Mouse (Mus musculus) bone marrow, adult 2 months (tissue): Measurements from ENCODE around the gene Sobp. TPM values are rescaled to one million over a fixed set of nuclear protein-coding genes. Genes with fewer than 3 reads are reported as not detected.

Source experiments
- H3K27ac ChIP-seq: fragments of 200-500 bp; 2 replicates; pipeline ENCODE4 v1.5.1; 2012; ENCODE audit warnings: low read depth, mild to moderate bottlenecking, control low read depth, inconsistent platforms, low read length; ENCODE audit not compliant: control insufficient read depth, poor library complexity, insufficient read depth
- H3K4me1 ChIP-seq: fragments of 200-500 bp; 2 replicates; pipeline ENCODE4 v1.6.1; 2011; ENCODE audit warnings: low read length; ENCODE audit not compliant: control insufficient read depth, insufficient read depth
- H3K4me3 ChIP-seq: fragments of 200-500 bp; replicated peaks from 2 replicates; pipeline ENCODE3; 2011; ENCODE audit warnings: mild to moderate bottlenecking, low read depth, low read length, control low read depth; ENCODE audit not compliant: control insufficient read depth
- CTCF ChIP-seq: fragments of 200-500 bp; IDR thresholded peaks from 2 replicates; pipeline ENCODE4 v1.5.1; 2011; ENCODE audit warnings: low read length, control low read depth; ENCODE audit not compliant: control insufficient read depth, insufficient read depth
- POLR2A ChIP-seq: fragments of 200-500 bp; IDR thresholded peaks from 2 replicates; pipeline ENCODE4 v1.6.1; 2011; ENCODE audit warnings: low read depth, mild to moderate bottlenecking, control low read depth, low read length, borderline replicate concordance; ENCODE audit not compliant: control insufficient read depth
- WGBS: fragments of 180-500 bp; shearing (Covaris S2); methylation state at CpG from one replicate; pipeline ENCODE4 v1.1.7; 2018; 5-methylcytosine and 5-hydroxymethylcytosine counted together
- polyA plus RNA-seq: library from polyadenylated mRNA; stranded (reverse); fragments of >200 nt; gene quantifications from 2 replicates; pipeline ENCODE4 v1.2.4, GENCODE M21; 2011; ENCODE audit warnings: low replicate concordance; ENCODE audit not compliant: missing spikeins, insufficient read depth, insufficient read length

Gene Sobp
- polyA plus RNA-seq, 1 experiment: not detected

DNA sequence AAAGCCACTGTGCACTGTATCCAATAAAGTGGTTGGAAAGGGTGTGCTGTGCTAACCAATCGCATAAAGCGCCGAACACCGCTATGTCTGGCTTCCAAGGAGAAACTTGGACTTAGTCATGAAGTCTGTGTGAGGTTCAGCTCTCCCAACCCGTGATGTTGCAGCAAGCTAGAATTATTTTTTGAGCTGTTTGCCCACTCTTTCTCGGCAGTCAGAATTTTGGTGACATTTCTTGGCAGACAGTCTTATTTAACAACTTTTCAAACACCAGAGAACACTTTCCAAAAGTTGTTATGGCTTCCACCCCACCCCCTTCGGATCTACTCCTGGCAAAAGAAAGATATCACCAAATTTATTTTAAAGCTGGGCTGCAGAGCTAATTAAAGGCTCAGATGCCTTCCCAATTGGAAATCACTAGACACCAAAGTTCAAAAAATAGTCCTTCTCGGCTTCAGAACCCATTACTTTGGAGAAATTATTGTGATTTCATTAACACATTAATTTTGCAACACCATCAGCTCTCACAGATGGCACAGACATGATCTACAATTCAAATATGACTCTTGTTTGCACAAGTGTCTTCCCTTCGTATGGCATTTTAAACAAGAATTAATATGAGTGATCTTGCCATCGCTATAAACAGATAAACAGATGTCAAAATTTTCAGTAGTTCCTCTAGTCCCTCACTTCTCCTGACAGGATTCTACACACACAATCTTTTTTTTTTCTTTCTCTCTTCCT, 150.7 kb downstream of the Sobp start:
- Histone ChIP-seq H3K27ac (no peak overlapping the region), H3K4me1 (no peaks in the 10 kb centered on the region), H3K4me3 (no peak overlapping the region)
- WGBS: 79% methylated on average over 10 of the region's 10 CpGs
- TF ChIP-seq POLR2A (no peak), CTCF (no peak)

DNA sequence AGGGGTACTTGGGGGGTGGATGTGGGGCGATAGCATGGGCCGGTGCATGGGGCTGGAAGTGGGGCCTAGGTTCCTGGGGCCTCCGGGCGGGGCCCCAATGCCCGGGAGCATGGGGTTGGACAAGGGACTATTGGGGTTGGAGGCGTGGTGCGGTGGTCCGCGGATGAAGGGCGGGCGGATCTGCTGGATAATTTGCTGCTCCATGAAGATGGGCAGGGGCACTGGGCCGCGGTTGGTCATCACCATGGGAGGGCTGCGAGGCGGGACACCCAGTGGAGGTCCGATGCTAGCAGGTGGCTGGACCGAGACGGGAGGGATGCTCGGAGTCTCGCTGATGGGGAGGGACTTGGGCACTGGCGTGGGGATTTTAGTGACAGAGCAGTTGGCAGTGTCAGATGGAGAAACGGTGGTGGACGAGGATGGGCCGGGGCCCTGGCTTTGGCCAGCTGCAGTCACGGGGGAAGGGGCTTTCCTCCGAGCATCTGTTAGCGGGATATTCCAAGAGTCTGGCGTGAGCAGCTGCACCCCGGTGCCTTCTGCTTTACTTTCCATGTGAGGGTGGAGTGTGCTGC, 152.1 kb downstream of the Sobp start:
- 18% methylated on average over 29 of the region's 29 CpGs for WGBS
- TF ChIP-seq CTCF (no peak), POLR2A (no peak)
- Histone ChIP-seq H3K27ac (no peak overlapping the region), H3K4me1 (no peaks in the 10 kb centered on the region), H3K4me3 (no peak overlapping the region)

DNA sequence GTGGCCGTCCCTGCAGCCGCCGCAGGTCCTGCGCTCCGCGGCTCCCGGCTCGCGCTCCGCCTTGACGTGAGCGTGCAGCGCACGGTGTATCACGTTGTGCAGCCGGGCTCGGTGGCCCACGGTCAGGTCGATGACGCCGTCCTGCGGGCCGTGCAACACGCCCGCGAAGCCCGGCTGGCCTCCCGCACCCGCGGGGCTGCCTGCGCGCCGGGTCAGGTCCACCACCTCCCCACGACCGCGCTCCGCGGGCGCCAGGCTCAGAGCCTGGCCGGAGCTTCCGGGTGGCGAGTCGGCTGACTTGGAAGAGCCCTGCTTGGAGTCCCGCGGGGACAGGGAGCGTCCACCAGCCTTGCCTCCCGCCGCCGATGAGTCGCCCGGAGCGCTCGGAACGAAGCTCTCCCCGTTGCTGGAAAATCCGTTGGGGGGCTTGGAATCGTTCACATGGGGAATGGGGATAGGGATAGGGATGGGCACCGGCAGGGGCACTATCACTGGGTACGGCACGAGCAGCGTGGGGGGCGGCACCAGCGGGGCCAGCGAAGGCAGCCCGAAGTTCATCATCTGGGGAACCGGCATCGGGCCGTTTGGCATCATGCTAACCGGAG, 152.7 kb downstream of the Sobp start:
- WGBS: 3% methylated on average over 69 of the region's 69 CpGs
- Histone ChIP-seq H3K27ac (no peak overlapping the region), H3K4me3 (no peak overlapping the region), H3K4me1 (no peaks in the 10 kb centered on the region)
- TF ChIP-seq CTCF (no peak), POLR2A (no peak)

DNA sequence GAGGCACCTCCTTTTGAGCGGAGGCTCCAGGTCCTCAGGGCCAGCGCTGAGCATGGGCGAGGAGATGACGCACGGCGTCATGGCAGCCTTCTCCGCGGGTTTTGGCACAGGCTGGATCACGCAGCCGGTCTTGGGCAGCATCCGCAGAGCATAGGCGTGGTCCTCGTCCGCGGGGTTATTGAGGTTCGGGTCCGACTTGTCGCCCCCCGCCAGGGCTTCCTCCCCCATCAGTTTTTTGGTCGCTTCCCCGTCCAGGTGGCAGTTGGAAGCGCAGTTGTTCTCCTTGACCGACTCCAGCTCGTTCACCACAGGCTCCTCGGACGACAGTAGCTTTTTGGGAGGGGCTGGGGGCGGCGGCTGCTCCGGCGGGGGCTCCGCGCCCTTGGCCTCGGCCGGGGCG, 153.3 kb downstream of the Sobp start:
- no peak overlapping the region for H3K4me3 ChIP-seq
- TF ChIP-seq POLR2A: no peak
- WGBS: 2% methylated on average over 35 of the region's 35 CpGs
- H3K27ac ChIP-seq: no peak overlapping the region
- H3K4me1 ChIP-seq: no peaks in the 10 kb centered on the region

GRCm38 (mm10) chr10:43014782-43015181, 159.5 kb downstream of the Sobp start:
- no peak overlapping the region for H3K4me3 ChIP-seq
- 78% methylated on average over 5 of the region's 5 CpGs for WGBS
- H3K27ac ChIP-seq: no peak overlapping the region
- TF ChIP-seq CTCF (no peak), POLR2A (no peak)
- H3K4me1 ChIP-seq: no peaks in the 10 kb centered on the region

DNA sequence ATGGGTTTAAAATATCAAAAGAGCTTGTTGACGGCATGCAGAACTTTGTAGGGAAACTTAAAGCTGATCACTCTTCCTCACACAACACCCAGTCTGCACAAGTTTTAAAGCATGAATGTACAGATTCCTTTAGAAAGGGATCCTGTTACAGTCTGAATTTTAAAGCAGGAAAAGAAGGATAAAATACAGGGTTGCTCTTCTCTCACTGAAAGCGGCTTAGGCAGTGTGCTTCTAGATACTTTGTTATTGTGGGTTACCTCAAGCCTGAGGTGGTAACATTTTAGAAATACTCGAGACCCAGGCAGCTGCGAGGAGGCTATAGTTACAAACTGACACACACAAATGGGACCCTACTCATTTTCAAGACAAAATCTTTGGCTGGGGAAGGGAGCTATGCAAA, 160.0 kb downstream of the Sobp start:
- no peak overlapping the region for H3K4me3 ChIP-seq
- no peaks in the 10 kb centered on the region for H3K4me1 ChIP-seq
- WGBS: 77% methylated on average over 4 of the region's 4 CpGs
- no peak overlapping the region for H3K27ac ChIP-seq
- TF ChIP-seq POLR2A: no peak
- no peak for TF ChIP-seq CTCF

GRCm38 (mm10) chr10:43008116-43008515, 166.2 kb downstream of the Sobp start:
- WGBS: 81% methylated on average over 11 of the region's 11 CpGs
- H3K4me3 ChIP-seq: no peak overlapping the region
- no peaks in the 10 kb centered on the region for H3K4me1 ChIP-seq
- H3K27ac ChIP-seq: no peak overlapping the region
- no peak for TF ChIP-seq CTCF
- no peak for TF ChIP-seq POLR2A

GRCm38 (mm10) chr10:43006534-43006933, 167.8 kb downstream of the Sobp start:
- Histone ChIP-seq H3K4me3 (no peak overlapping the region), H3K27ac (no peak overlapping the region), H3K4me1 (no peaks in the 10 kb centered on the region)
- 75% methylated on average over 4 of the region's 4 CpGs for WGBS
- TF ChIP-seq POLR2A (no peak), CTCF (no peak)

GRCm38 (mm10) chr10:43005677-43006076, 168.7 kb downstream of the Sobp start:
- H3K4me1 ChIP-seq: no peaks in the 10 kb centered on the region
- 42% methylated on average over 7 of the region's 7 CpGs for WGBS
- TF ChIP-seq CTCF (no peak), POLR2A (no peak)
- H3K4me3 ChIP-seq: no peak overlapping the region
- no peak overlapping the region for H3K27ac ChIP-seq
